In the genomic region with DNA sequence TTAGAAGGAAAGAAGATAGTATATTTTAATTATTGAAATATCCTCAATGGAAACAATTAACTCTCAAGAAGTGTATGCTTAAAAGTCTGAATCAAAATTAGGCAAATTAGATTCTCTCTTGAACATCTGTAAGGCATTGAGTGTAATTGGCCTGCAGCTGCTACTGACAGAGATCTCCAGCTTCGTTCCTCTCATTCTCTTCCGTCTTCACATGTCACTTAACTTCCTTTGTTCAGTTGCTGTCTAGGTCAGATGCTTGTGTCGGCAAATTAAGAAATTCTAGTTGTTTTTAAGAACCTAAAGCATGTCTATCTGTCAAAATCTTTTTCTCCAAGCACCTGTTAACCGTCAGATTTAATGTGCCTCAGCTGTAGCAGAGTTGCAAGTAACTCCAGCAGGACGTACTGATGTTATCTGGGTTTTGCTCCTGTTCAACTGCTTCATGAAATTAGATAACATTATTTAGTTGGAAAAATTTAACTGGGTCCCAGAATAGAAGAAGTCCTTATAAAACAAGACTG, we compare ENCODE assay signal across 20 mouse cellular contexts.
DNase-seq lines count a peak whose midpoint lies in the region; ATAC-seq and TF ChIP-seq lines count a peak whose summit lies in the region.
"Had no signal": no experiment of that assay in that cellular context is flagged by ENCODE, and none has a peak within 500 bp of the region (broad histone marks: within the 10 kb centered on the region; RNA-seq: fewer than 3 reads in every experiment).

No protein-coding gene starts in this region.

- H3K4me1 ChIP-seq in embryonic facial prominence, embryonic 11.5 days (ENCODE audit: control insufficient read depth, insufficient read depth, low read length), result no peaks in the 10 kb centered on the region
- peaks cover 26% of the 10 kb centered on the region for H3K4me1 ChIP-seq in embryonic facial prominence, embryonic 10.5 days
- no peaks in the 10 kb centered on the region for H3K4me1 ChIP-seq in stomach, postnatal 0 days (replicated peaks; ENCODE audit: control insufficient read depth, insufficient read depth)
- H3K4me1 ChIP-seq: lung, embryonic 15.5 days had no signal

- H3K9ac ChIP-seq in embryonic facial prominence, embryonic 11.5 days (replicated peaks; ENCODE audit: low read length), result no peak overlapping the region
- H3K9ac ChIP-seq in stomach, postnatal 0 days (ENCODE audit: low read length), result no peak overlapping the region
- H3K9ac ChIP-seq: forebrain, postnatal 0 days; hindbrain, embryonic 12.5 days; intestine, embryonic 15.5 days; limb, embryonic 13.5 days; liver, embryonic 14.5 days; lung, embryonic 15.5 days had no signal

- 13% methylated on average over 5 of the region's 5 CpGs for WGBS in embryonic facial prominence, embryonic 11.5 days
- 19% methylated on average over 5 of the region's 5 CpGs for WGBS in embryonic facial prominence, embryonic 10.5 days
- 38% methylated on average over 5 of the region's 5 CpGs for WGBS in stomach, postnatal 0 days

- no peaks in the 10 kb centered on the region for H3K27me3 ChIP-seq in embryonic facial prominence, embryonic 11.5 days (ENCODE audit: control insufficient read depth, insufficient read depth, low read length)
- H3K27me3 ChIP-seq in embryonic facial prominence, embryonic 10.5 days (replicated peaks; ENCODE audit: low read depth, poor library complexity, severe bottlenecking), result no peaks in the 10 kb centered on the region
- no peaks in the 10 kb centered on the region for H3K27me3 ChIP-seq in stomach, postnatal 0 days (ENCODE audit: control insufficient read depth, insufficient read depth, low read length)
- H3K27me3 ChIP-seq: hindbrain, embryonic 12.5 days; intestine, embryonic 15.5 days; limb, embryonic 13.5 days; lung, embryonic 15.5 days had no signal

- H3K4me3 ChIP-seq in embryonic facial prominence, embryonic 11.5 days (ENCODE audit: low read depth, low read length), result no peak overlapping the region
- no peak overlapping the region for H3K4me3 ChIP-seq in embryonic facial prominence, embryonic 10.5 days
- H3K4me3 ChIP-seq in stomach, postnatal 0 days (ENCODE audit: low read depth, low read length), result no peak overlapping the region
- H3K4me3 ChIP-seq: erythroblast, embryonic 14.5 days; hindbrain, embryonic 12.5 days; intestine, embryonic 15.5 days; limb, embryonic 13.5 days; lung, embryonic 15.5 days had no signal

- H3K27ac ChIP-seq in embryonic facial prominence, embryonic 11.5 days (replicated peaks; ENCODE audit: low read depth, low read length), result no peak overlapping the region
- no peak overlapping the region for H3K27ac ChIP-seq in embryonic facial prominence, embryonic 10.5 days (replicated peaks)
- H3K27ac ChIP-seq in stomach, postnatal 0 days (replicated peaks), result no peak overlapping the region
- H3K27ac ChIP-seq: hindbrain, embryonic 12.5 days; intestine, embryonic 15.5 days; limb, embryonic 13.5 days; liver, embryonic 14.5 days; lung, embryonic 15.5 days had no signal

- no peak overlapping the region for H3K4me2 ChIP-seq in embryonic facial prominence, embryonic 11.5 days (ENCODE audit: low read depth, low read length)
- no peak overlapping the region for H3K4me2 ChIP-seq in stomach, postnatal 0 days (replicated peaks; ENCODE audit: low read depth)
- H3K4me2 ChIP-seq: heart, embryonic 11.5 days; hindbrain, embryonic 12.5 days; intestine, embryonic 15.5 days; limb, embryonic 13.5 days; lung, embryonic 15.5 days had no signal

- ATAC-seq in embryonic facial prominence, embryonic 11.5 days (replicated peaks; ENCODE audit: insufficient number of reproducible peaks, low FRiP score, low TSS enrichment, low read depth), result no peak
- no peak for ATAC-seq in stomach, postnatal 0 days (ENCODE audit: low FRiP score, low TSS enrichment)
- ATAC-seq: forebrain, postnatal 0 days; intestine, embryonic 15.5 days had no signal

- H3K36me3 ChIP-seq in embryonic facial prominence, embryonic 11.5 days (replicated peaks; ENCODE audit: control insufficient read depth, insufficient read depth, low read depth, low read length), result no peaks in the 10 kb centered on the region
- no peaks in the 10 kb centered on the region for H3K36me3 ChIP-seq in embryonic facial prominence, embryonic 10.5 days (replicated peaks)
- H3K36me3 ChIP-seq in stomach, postnatal 0 days (ENCODE audit: control insufficient read depth, insufficient read depth, low read length), result no peaks in the 10 kb centered on the region
- H3K36me3 ChIP-seq: hindbrain, embryonic 12.5 days; intestine, embryonic 15.5 days; limb, embryonic 13.5 days; lung, embryonic 15.5 days had no signal

- TF ChIP-seq EP300 in stomach, postnatal 0 days (optimal IDR thresholded peaks at IDR 0.05), result no peak

- H3K9me3 ChIP-seq in embryonic facial prominence, embryonic 11.5 days (replicated peaks; ENCODE audit: control insufficient read depth, low read length), result no peaks in the 10 kb centered on the region
- H3K9me3 ChIP-seq in embryonic facial prominence, embryonic 10.5 days, result no peaks in the 10 kb centered on the region
- H3K9me3 ChIP-seq in stomach, postnatal 0 days (ENCODE audit: control insufficient read depth, low read length), result no peaks in the 10 kb centered on the region
- H3K9me3 ChIP-seq: hindbrain, embryonic 12.5 days; intestine, embryonic 15.5 days; limb, embryonic 13.5 days; lung, embryonic 15.5 days had no signal

- no peak for TF ChIP-seq CTCF in stomach, postnatal 0 days (IDR thresholded peaks at IDR 0.05; ENCODE audit: low read depth)

- DNase-seq in embryonic facial prominence, embryonic 11.5 days (ENCODE audit: low spot score), result peak; percentile 58
- no peak for DNase-seq in embryonic facial prominence, embryonic 10.5 days (ENCODE audit: low spot score)
- peak; percentile 37 for DNase-seq in MN1 (ENCODE audit: low spot score)
- DNase-seq in hindlimb bud, embryonic 11.5 days (ENCODE audit: extremely low spot score, low read depth, low spot score), result peak; percentile 26
- DNase-seq in thymus, postnatal 14 days, result peak; percentile 48
- DNase-seq in stomach, postnatal 0 days (ENCODE audit: low spot score), result no peak
- no peak for DNase-seq in spleen, postnatal 14 days (ENCODE audit: low spot score in 2 of 2)
- DNase-seq: cerebellum, postnatal 10 days; forebrain, postnatal 0 days; heart, postnatal 14 days; kidney, adult 9 months; kidney, postnatal 4 days; lung, postnatal 4 days had no signal

Comparison
In these comparisons a context has a peak if more than half of its experiments do, and no peak if none do; other contexts are left out.
1. DNase-seq: peak in embryonic facial prominence, embryonic 11.5 days (single experiment), MN1 (single experiment), hindlimb bud, embryonic 11.5 days (single experiment) and thymus, postnatal 14 days (single experiment); none in embryonic facial prominence, embryonic 10.5 days (single experiment), stomach, postnatal 0 days (single experiment) and spleen, postnatal 14 days (0 of 2).